Mouse (Mus musculus): Measurements from ENCODE around the gene Mapk6.

GRCm38 (mm10) chr9:75432694-75433093 is 22.9 kb upstream of the Mapk6 start:
- TF ChIP-seq CTCF (conservative IDR thresholded peaks at IDR 0.05; ENCODE audit: low read length), result no peak
- no peak for TF ChIP-seq NANOG (IDR thresholded peaks at IDR 0.05; ENCODE audit: borderline replicate concordance, low read length)

All from E14TG2a.4 (cell line).